Mouse (Mus musculus) heart, embryonic 16.5 days (tissue): ENCODE results near the gene Kcnk5. TPM values are rescaled to one million over a fixed set of nuclear protein-coding genes. Genes with fewer than 3 reads are reported as not detected.

Experiments used
- ATAC-seq: fragments of 200-750 bp; cut with Nextera tagmentation; replicated peaks from 2 replicates; pipeline ENCODE4 v1.8.0; 2017; ENCODE audit warnings: moderate number of reproducible peaks; ENCODE audit not compliant: insufficient read depth, low FRiP score; ENCODE audit errors: extremely low read depth
- H3K27ac ChIP-seq: fragments of 300-500 bp; sonication (generic); 2 replicates; pipeline ENCODE4 v1.5.1; 2014; ENCODE audit warnings: mild to moderate bottlenecking, low read length, control low read depth, moderate library complexity
- H3K27me3 ChIP-seq: fragments of 300-500 bp; sonication (generic); 2 replicates; pipeline ENCODE4 v1.6.1; 2014; ENCODE audit warnings: low read length, mixed read lengths; ENCODE audit not compliant: control insufficient read depth, insufficient read depth
- H3K36me3 ChIP-seq: fragments of 300-500 bp; sonication (generic); 2 replicates; pipeline ENCODE4 v1.6.1; 2014; ENCODE audit not compliant: control insufficient read depth, insufficient read depth
- H3K4me1 ChIP-seq: fragments of 300-500 bp; sonication (generic); 2 replicates; pipeline ENCODE4 v1.6.1; 2014; ENCODE audit warnings: low read length, mixed read lengths; ENCODE audit not compliant: control insufficient read depth, insufficient read depth
- H3K4me2 ChIP-seq: fragments of 300-500 bp; sonication (generic); 2 replicates; pipeline ENCODE4 v1.6.1; 2014; ENCODE audit warnings: low read depth, mild to moderate bottlenecking, control low read depth, low read length
- H3K4me3 ChIP-seq: fragments of 300-500 bp; sonication (generic); 2 replicates; pipeline ENCODE4 v1.5.1; 2014; ENCODE audit warnings: mild to moderate bottlenecking, control low read depth, low read length
- H3K9ac ChIP-seq: fragments of 300-500 bp; sonication (generic); 2 replicates; pipeline ENCODE4 v1.6.1; 2014; ENCODE audit warnings: low read length, control low read depth
- H3K9me3 ChIP-seq: fragments of 300-500 bp; sonication (generic); replicated peaks from 2 replicates; pipeline ENCODE4 v1.6.1; 2016; ENCODE audit warnings: low read length; ENCODE audit not compliant: control insufficient read depth
- WGBS: fragments of 180-500 bp; shearing (Covaris S2); extraction: QIAGEN DNeasy Blood & Tissue Kit; methylation state at CpG from one replicate; pipeline ENCODE4 v1.1.7; 2014; 5-methylcytosine and 5-hydroxymethylcytosine counted together
- polyA plus RNA-seq: library from polyadenylated mRNA; unstranded; fragments of >200 nt; fragmentation: Nextera tagmentation; extraction: Ambion mirVana; gene quantifications from 2 replicates; pipeline ENCODE4 v1.2.1, GENCODE M21; 2015

The Kcnk5 gene
- 3.9 and 4.1 TPM in 2 replicates for polyA plus RNA-seq

GRCm38 (mm10) chr14:20181466-20181921 is at the start of gene Kcnk5:
Gene Kcnk5, minus strand, starts transcription at chr14:20181809.
- WGBS, result 0% methylated on average over 36 of the region's 36 CpGs
- peak within 1 kb of the TSS; percentile 79 for H3K4me2 ChIP-seq
- peak within 1 kb of the TSS; percentile 68 for H3K9ac ChIP-seq
- no peaks in the 10 kb centered on the region for H3K27me3 ChIP-seq
- ATAC-seq, result peak; percentile 86
- no peaks in the 10 kb centered on the region for H3K36me3 ChIP-seq
- H3K4me1 ChIP-seq, result peaks cover 4% of the 10 kb centered on the region
- H3K27ac ChIP-seq, result no peak within 1 kb of the TSS
- H3K9me3 ChIP-seq, result no peaks in the 10 kb centered on the region
- peak within 1 kb of the TSS; percentile 64 for H3K4me3 ChIP-seq

GRCm38 (mm10) chr14:20230063-20230491 is 48.5 kb upstream of the Kcnk5 start:
- H3K27me3 ChIP-seq, result no peaks in the 10 kb centered on the region
- WGBS, result 79% methylated on average over 7 of the region's 7 CpGs
- no peak overlapping the region for H3K4me2 ChIP-seq
- no peak for ATAC-seq
- H3K36me3 ChIP-seq, result no peaks in the 10 kb centered on the region
- no peak overlapping the region for H3K27ac ChIP-seq
- no peak overlapping the region for H3K9ac ChIP-seq
- H3K9me3 ChIP-seq, result 0 out of 2 replicates have a peak, but pooled peaks cover 2% of the 10 kb centered on the region
- peaks cover 4% of the 10 kb centered on the region; the same call in 1 of the 2 replicates for H3K4me1 ChIP-seq
- no peak overlapping the region for H3K4me3 ChIP-seq

- H3K36me3 ChIP-seq, result no peaks in the 10 kb centered on the region
- no peak overlapping the region for H3K27ac ChIP-seq
- no peaks in the 10 kb centered on the region for H3K27me3 ChIP-seq
- no peak overlapping the region for H3K9ac ChIP-seq
- H3K9me3 ChIP-seq, result 0 out of 2 replicates have a peak, but pooled peaks cover 2% of the 10 kb centered on the region
- H3K4me3 ChIP-seq, result no peak overlapping the region
- 72% methylated on average over 6 of the region's 6 CpGs for WGBS
- H3K4me1 ChIP-seq, result peaks cover 4% of the 10 kb centered on the region; the same call in 1 of the 2 replicates
- ATAC-seq, result no peak
- no peak overlapping the region for H3K4me2 ChIP-seq
Observed at GRCm38 (mm10) chr14:20229437-20229836, 47.8 kb upstream of the Kcnk5 start.

- ATAC-seq, result no peak
- WGBS, result 53% methylated on average over 4 of the region's 4 CpGs
- H3K27ac ChIP-seq, result no peak overlapping the region
- no peaks in the 10 kb centered on the region for H3K9me3 ChIP-seq
- H3K4me3 ChIP-seq, result no peak overlapping the region
- H3K4me1 ChIP-seq, result peaks cover 7% of the 10 kb centered on the region; the same call in 1 of the 2 replicates
- no peak overlapping the region for H3K4me2 ChIP-seq
- no peaks in the 10 kb centered on the region for H3K27me3 ChIP-seq
- no peaks in the 10 kb centered on the region for H3K36me3 ChIP-seq
- H3K9ac ChIP-seq, result no peak overlapping the region
Observed at GRCm38 (mm10) chr14:20228336-20228735, 46.7 kb upstream of the Kcnk5 start.

GRCm38 (mm10) chr14:20226982-20227381 is 45.4 kb upstream of the Kcnk5 start:
- no peak for ATAC-seq
- H3K9me3 ChIP-seq, result no peaks in the 10 kb centered on the region

GRCm38 (mm10) chr14:20226488-20226887 is 44.9 kb upstream of the Kcnk5 start:
- no peak for ATAC-seq
- Histone ChIP-seq H3K36me3 (no peaks in the 10 kb centered on the region), H3K27ac (no peak overlapping the region), H3K27me3 (no peaks in the 10 kb centered on the region), H3K4me2 (no peak overlapping the region), H3K4me1 (peaks cover 7% of the 10 kb centered on the region; the same call in 1 of the 2 replicates), H3K9me3 (no peaks in the 10 kb centered on the region), H3K9ac (no peak overlapping the region), H3K4me3 (no peak overlapping the region)
- WGBS, result 62% methylated on average over 7 of the region's 7 CpGs

More at GRCm38 (mm10) chr14:20226982-20227381, 45.4 kb upstream of the Kcnk5 start:
- no peak overlapping the region for H3K4me3 ChIP-seq
- no peaks in the 10 kb centered on the region for H3K27me3 ChIP-seq
- WGBS, result 56% methylated on average over 2 of the region's 2 CpGs
- H3K9ac ChIP-seq, result no peak overlapping the region
- H3K4me2 ChIP-seq, result no peak overlapping the region
- no peak overlapping the region for H3K27ac ChIP-seq
- H3K4me1 ChIP-seq, result peaks cover 7% of the 10 kb centered on the region; the same call in 1 of the 2 replicates
- no peaks in the 10 kb centered on the region for H3K36me3 ChIP-seq

- no peak overlapping the region for H3K27ac ChIP-seq
- 56% methylated on average over 4 of the region's 4 CpGs for WGBS
- no peaks in the 10 kb centered on the region for H3K27me3 ChIP-seq
- peaks cover 7% of the 10 kb centered on the region; the same call in 1 of the 2 replicates for H3K4me1 ChIP-seq
- H3K36me3 ChIP-seq, result no peaks in the 10 kb centered on the region
- H3K4me2 ChIP-seq, result no peak overlapping the region
- H3K9me3 ChIP-seq, result no peaks in the 10 kb centered on the region
- no peak overlapping the region for H3K9ac ChIP-seq
- no peak overlapping the region for H3K4me3 ChIP-seq
- ATAC-seq, result no peak
Observed at GRCm38 (mm10) chr14:20225525-20225924, 43.9 kb upstream of the Kcnk5 start.

GRCm38 (mm10) chr14:20224576-20225218 is 43.1 kb upstream of the Kcnk5 start:
- WGBS, result 66% methylated on average over 10 of the region's 10 CpGs
- Histone ChIP-seq H3K36me3 (no peaks in the 10 kb centered on the region), H3K4me2 (no peak overlapping the region), H3K27ac (no peak overlapping the region), H3K4me1 (peaks cover 7% of the 10 kb centered on the region; the same call in 1 of the 2 replicates), H3K4me3 (no peak overlapping the region), H3K9ac (no peak overlapping the region), H3K9me3 (no peaks in the 10 kb centered on the region), H3K27me3 (no peaks in the 10 kb centered on the region)
- ATAC-seq, result no peak; the same call in 1 of the 2 replicates

- Histone ChIP-seq H3K4me2 (no peak overlapping the region), H3K4me3 (no peak overlapping the region), H3K27me3 (no peaks in the 10 kb centered on the region), H3K9me3 (no peaks in the 10 kb centered on the region), H3K36me3 (no peaks in the 10 kb centered on the region), H3K9ac (no peak overlapping the region), H3K27ac (no peak overlapping the region), H3K4me1 (peaks cover 7% of the 10 kb centered on the region; the same call in 1 of the 2 replicates)
- WGBS, result 16% methylated on average over 4 of the region's 4 CpGs
- no peak for ATAC-seq
Observed at GRCm38 (mm10) chr14:20224163-20224562, 42.6 kb upstream of the Kcnk5 start.
